Mouse (Mus musculus) embryonic facial prominence, embryonic 13.5 days (tissue): ENCODE data around the gene Rgs3. TPM values are rescaled to one million over a fixed set of nuclear protein-coding genes. Genes with fewer than 3 reads are reported as not detected.

ENCODE experiments used
- ATAC-seq: fragments of 200-750 bp; cut with Nextera tagmentation; 2 replicates; pipeline ENCODE4 v1.8.0; 2017; ENCODE audit warnings: low read depth; ENCODE audit not compliant: insufficient number of reproducible peaks, insufficient read depth, low FRiP score, low TSS enrichment
- H3K27ac ChIP-seq: fragments of 300-500 bp; sonication (generic); 2 replicates; pipeline ENCODE4 v1.5.1; 2015; ENCODE audit warnings: moderate library complexity, mild to moderate bottlenecking, inconsistent platforms
- H3K27me3 ChIP-seq: fragments of 300-500 bp; sonication (generic); 2 replicates; pipeline ENCODE4 v1.6.1; 2015; ENCODE audit warnings: mild to moderate bottlenecking, inconsistent platforms
- H3K36me3 ChIP-seq: fragments of 300-500 bp; sonication (generic); 2 replicates; pipeline ENCODE4 v1.6.1; 2015; ENCODE audit warnings: mild to moderate bottlenecking, inconsistent platforms
- H3K4me1 ChIP-seq: fragments of 300-500 bp; sonication (generic); 2 replicates; pipeline ENCODE4 v1.6.1; 2015; ENCODE audit warnings: inconsistent platforms
- H3K4me2 ChIP-seq: fragments of 300-500 bp; sonication (generic); 2 replicates; pipeline ENCODE4 v1.6.1; 2015; ENCODE audit warnings: moderate library complexity, mild to moderate bottlenecking, inconsistent platforms
- H3K4me3 ChIP-seq: fragments of 300-500 bp; sonication (generic); 2 replicates; pipeline ENCODE4 v1.5.1; 2015; ENCODE audit warnings: mild to moderate bottlenecking, inconsistent platforms
- H3K9ac ChIP-seq: fragments of 300-500 bp; sonication (generic); 2 replicates; pipeline ENCODE4 v1.6.1; 2015; ENCODE audit warnings: mild to moderate bottlenecking, inconsistent platforms
- H3K9me3 ChIP-seq: fragments of 300-500 bp; sonication (generic); 2 replicates; pipeline ENCODE4 v1.6.1; 2016; ENCODE audit warnings: inconsistent platforms
- WGBS: fragments of 180-500 bp; shearing (Covaris S2); methylation state at CpG from one replicate; pipeline ENCODE4 v1.1.7; 2015; ENCODE audit warnings: mixed read lengths; 5-methylcytosine and 5-hydroxymethylcytosine counted together
- polyA plus RNA-seq: library from polyadenylated mRNA; unstranded; fragments of >200 nt; fragmentation: Nextera tagmentation; extraction: Ambion mirVana; gene quantifications from 2 replicates; pipeline ENCODE4 v1.2.1, GENCODE M21; 2015

The Rgs3 gene
- polyA plus RNA-seq, 1 experiment from 2014 or later: 50.8 TPM

GRCm38 (mm10) chr4:62685268-62685667, 125.6 kb downstream of the Rgs3 start:
- 50% methylated on average over 10 of the region's 10 CpGs for WGBS
- no peak overlapping the region for H3K9ac ChIP-seq
- no peak overlapping the region for H3K4me2 ChIP-seq
- H3K27ac ChIP-seq: 0 out of 2 replicates have a peak overlapping the region, but pooled peaks have one; percentile 62
- H3K4me3 ChIP-seq: no peak overlapping the region
- peaks cover 26% of the 10 kb centered on the region for H3K36me3 ChIP-seq
- peaks cover 38% of the 10 kb centered on the region for H3K4me1 ChIP-seq
- no peak for ATAC-seq
- no peaks in the 10 kb centered on the region for H3K9me3 ChIP-seq
- H3K27me3 ChIP-seq: no peaks in the 10 kb centered on the region

DNA sequence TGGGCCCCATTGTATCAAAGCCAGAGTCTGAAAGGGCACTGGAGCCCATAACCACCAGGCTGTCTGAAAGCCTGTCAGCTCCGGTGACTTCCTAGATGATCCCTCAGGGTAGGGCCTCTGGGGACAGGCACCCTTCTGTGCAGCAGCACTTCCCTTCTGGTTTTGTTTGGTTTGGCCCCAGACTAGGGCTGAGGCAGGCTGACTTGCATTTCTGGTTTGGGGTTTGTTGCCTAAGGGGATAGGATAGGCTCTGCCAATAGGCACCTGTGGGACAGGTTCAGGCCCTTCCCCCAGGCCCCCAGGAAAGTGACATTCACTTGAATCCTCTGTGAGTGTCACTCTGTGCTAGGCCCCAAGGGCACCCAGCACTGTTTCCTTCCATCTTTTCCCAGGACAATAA, 127.1 kb downstream of the Rgs3 start:
- H3K9ac ChIP-seq: no peak overlapping the region
- 27% methylated on average over 1 of the region's 1 CpGs for WGBS
- no peak for ATAC-seq
- H3K4me1 ChIP-seq: peaks cover 32% of the 10 kb centered on the region
- H3K27ac ChIP-seq: 0 out of 2 replicates have a peak overlapping the region, but pooled peaks have one; percentile 62
- H3K9me3 ChIP-seq: no peaks in the 10 kb centered on the region
- no peak overlapping the region for H3K4me2 ChIP-seq
- peaks cover 26% of the 10 kb centered on the region for H3K36me3 ChIP-seq
- no peaks in the 10 kb centered on the region for H3K27me3 ChIP-seq
- H3K4me3 ChIP-seq: no peak overlapping the region

DNA sequence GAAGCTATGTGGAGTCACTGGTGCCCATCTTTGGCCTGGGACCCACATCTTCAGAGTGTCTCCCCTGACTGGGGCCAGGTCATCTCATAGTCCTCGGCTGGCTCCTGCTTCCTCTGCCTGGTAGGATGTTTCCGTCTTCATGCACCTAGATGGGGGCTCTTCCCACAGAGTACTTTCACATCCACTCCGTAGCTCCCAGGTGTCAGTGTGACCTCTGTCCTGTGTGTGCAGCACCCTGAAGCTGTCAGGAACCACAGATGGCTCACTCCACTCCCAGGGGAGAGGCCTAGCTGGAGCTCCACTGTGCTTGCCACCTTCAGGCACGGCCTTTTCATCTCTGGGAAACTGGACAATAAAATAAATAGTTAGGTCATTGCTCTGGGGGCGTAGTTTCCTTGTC, 128.5 kb downstream of the Rgs3 start:
- Histone ChIP-seq H3K27ac (no peak overlapping the region), H3K4me3 (no peak overlapping the region), H3K27me3 (no peaks in the 10 kb centered on the region), H3K9ac (0 out of 2 replicates have a peak overlapping the region, but pooled peaks have one; percentile 21), H3K36me3 (peaks cover 33% of the 10 kb centered on the region), H3K4me2 (no peak overlapping the region), H3K9me3 (no peaks in the 10 kb centered on the region), H3K4me1 (peaks cover 32% of the 10 kb centered on the region)
- ATAC-seq: no peak
- WGBS: 85% methylated on average over 5 of the region's 5 CpGs

GRCm38 (mm10) chr4:62690997-62691396, 131.3 kb downstream of the Rgs3 start:
- WGBS: 78% methylated on average over 4 of the region's 4 CpGs

DNA sequence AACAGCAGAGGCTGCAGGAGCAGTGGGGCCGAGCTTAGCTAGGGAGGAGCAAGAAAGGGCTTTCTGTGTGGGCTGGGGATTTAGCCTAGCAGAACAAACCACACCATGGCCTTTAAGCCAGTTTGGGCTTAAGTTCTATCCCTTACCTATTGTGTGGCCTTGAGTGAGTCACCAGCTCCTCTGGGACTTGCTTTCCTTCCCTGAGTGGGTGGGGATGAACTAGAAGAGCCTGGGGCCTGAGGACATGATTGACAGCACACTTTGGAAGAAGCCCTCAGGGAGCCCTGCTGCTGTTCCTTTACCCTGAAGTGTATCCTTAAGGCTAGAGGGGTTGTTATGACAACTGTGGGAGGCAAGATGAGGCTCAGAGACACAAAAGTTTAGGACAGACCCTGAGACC, 132.0 kb downstream of the Rgs3 start:
- no peaks in the 10 kb centered on the region for H3K27me3 ChIP-seq
- no peak overlapping the region for H3K4me3 ChIP-seq
- H3K9me3 ChIP-seq: no peaks in the 10 kb centered on the region
- H3K36me3 ChIP-seq: peaks cover 50% of the 10 kb centered on the region
- H3K4me2 ChIP-seq: no peak overlapping the region
- H3K27ac ChIP-seq: no peak overlapping the region
- WGBS: 50% methylated on average over 1 of the region's 1 CpGs
- no peak for ATAC-seq
- H3K9ac ChIP-seq: no peak overlapping the region
- H3K4me1 ChIP-seq: peaks cover 14% of the 10 kb centered on the region

More at GRCm38 (mm10) chr4:62690997-62691396, 131.3 kb downstream of the Rgs3 start:
- H3K4me3 ChIP-seq: no peak overlapping the region
- H3K9ac ChIP-seq: no peak overlapping the region
- H3K27me3 ChIP-seq: no peaks in the 10 kb centered on the region
- H3K27ac ChIP-seq: no peak overlapping the region
- ATAC-seq: no peak
- H3K9me3 ChIP-seq: no peaks in the 10 kb centered on the region
- H3K36me3 ChIP-seq: peaks cover 49% of the 10 kb centered on the region
- H3K4me1 ChIP-seq: peaks cover 19% of the 10 kb centered on the region
- H3K4me2 ChIP-seq: no peak overlapping the region

- Histone ChIP-seq H3K4me1 (peaks cover 29% of the 10 kb centered on the region), H3K4me2 (no peak overlapping the region), H3K36me3 (peaks cover 57% of the 10 kb centered on the region), H3K9me3 (no peaks in the 10 kb centered on the region), H3K9ac (no peak overlapping the region), H3K27me3 (no peaks in the 10 kb centered on the region), H3K4me3 (no peak overlapping the region), H3K27ac (no peak overlapping the region)
- ATAC-seq: no peak
- WGBS: 36% methylated on average over 10 of the region's 10 CpGs
Observed at GRCm38 (mm10) chr4:62693839-62694238, 134.2 kb downstream of the Rgs3 start.

DNA sequence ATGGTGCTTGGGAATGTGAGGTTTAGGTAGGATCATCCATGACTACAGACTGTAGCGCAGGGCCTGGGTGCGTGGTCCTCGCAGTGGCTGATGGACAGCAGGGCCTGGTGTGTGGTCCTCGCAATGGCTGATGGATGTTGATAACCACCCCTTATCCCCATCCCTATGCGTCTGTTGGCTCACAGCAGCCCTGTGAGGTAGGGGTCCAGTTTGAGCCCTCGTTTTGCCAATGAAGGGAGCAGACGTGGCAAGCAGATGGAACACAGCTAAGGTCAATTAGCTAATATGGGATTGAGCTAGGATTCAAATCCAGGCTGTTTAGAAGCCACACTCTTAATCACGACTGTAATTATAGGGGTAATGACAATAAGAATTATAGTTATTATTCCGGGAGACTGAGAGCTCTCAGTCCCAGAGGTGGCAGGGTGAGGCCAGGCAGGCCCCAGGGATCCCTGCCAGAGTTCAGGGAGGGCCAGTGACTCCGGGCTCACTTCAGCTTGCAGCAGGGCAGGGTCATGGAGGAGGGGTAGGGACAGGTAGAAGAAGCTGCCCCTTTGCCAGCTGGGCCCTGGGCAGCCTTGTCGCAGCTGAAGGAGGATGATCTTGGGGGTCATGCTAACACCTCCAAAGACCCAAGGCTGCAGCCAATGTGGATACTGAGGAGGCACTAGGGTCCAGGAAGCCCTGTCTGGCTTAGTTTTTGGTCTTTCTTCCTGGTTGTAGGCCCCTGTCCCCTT, 135.2 kb downstream of the Rgs3 start:
- Histone ChIP-seq H3K36me3 (peaks cover 57% of the 10 kb centered on the region), H3K4me2 (no peak overlapping the region), H3K27ac (no peak overlapping the region), H3K4me1 (peaks cover 38% of the 10 kb centered on the region), H3K27me3 (no peaks in the 10 kb centered on the region), H3K9ac (no peak overlapping the region), H3K9me3 (no peaks in the 10 kb centered on the region), H3K4me3 (no peak overlapping the region)
- ATAC-seq: no peak
- WGBS: 79% methylated on average over 11 of the region's 11 CpGs

DNA sequence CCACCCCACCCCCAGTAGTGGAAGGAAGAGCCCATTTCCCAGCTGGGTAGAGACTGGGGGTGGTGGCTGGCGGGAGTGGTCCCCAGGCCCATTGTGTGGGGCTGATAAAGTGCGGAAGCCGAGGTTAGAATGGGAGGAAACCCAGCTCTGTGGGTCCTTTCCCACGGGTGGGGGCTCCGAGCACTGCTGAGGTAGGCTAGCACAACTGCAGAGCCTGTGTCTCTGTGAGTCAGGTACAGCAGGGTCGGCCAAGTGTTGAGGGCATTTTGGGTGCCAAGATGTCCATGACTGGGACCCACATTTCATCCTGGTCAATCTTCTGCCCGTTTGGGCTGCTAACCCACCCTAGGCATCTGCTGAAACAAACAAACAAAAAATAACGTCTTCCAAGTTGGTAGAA, 135.9 kb downstream of the Rgs3 start:
- WGBS: 66% methylated on average over 8 of the region's 8 CpGs
- H3K27ac ChIP-seq: 0 out of 2 replicates have a peak overlapping the region, but pooled peaks have one; percentile 8
- no peak overlapping the region for H3K4me2 ChIP-seq
- no peak overlapping the region for H3K4me3 ChIP-seq
- H3K4me1 ChIP-seq: peaks cover 45% of the 10 kb centered on the region
- ATAC-seq: no peak
- H3K9ac ChIP-seq: no peak overlapping the region
- H3K27me3 ChIP-seq: no peaks in the 10 kb centered on the region
- peaks cover 60% of the 10 kb centered on the region for H3K36me3 ChIP-seq
- no peaks in the 10 kb centered on the region for H3K9me3 ChIP-seq

- ATAC-seq: no peak
- no peak overlapping the region for H3K4me2 ChIP-seq
- peaks cover 60% of the 10 kb centered on the region for H3K36me3 ChIP-seq
- peaks cover 48% of the 10 kb centered on the region for H3K4me1 ChIP-seq
- no peak overlapping the region for H3K9ac ChIP-seq
- H3K4me3 ChIP-seq: no peak overlapping the region
- no peaks in the 10 kb centered on the region for H3K9me3 ChIP-seq
- 0 out of 2 replicates have a peak overlapping the region, but pooled peaks have one; percentile 8 for H3K27ac ChIP-seq
- no peaks in the 10 kb centered on the region for H3K27me3 ChIP-seq
- 73% methylated on average over 13 of the region's 13 CpGs for WGBS
Observed at GRCm38 (mm10) chr4:62695946-62696345, 136.3 kb downstream of the Rgs3 start.

GRCm38 (mm10) chr4:62696699-62697404, 137.2 kb downstream of the Rgs3 start:
- Histone ChIP-seq H3K9me3 (no peaks in the 10 kb centered on the region), H3K9ac (no peak overlapping the region), H3K4me3 (no peak overlapping the region), H3K27ac (no peak overlapping the region; the same call in 1 of the 2 replicates), H3K4me2 (no peak overlapping the region), H3K4me1 (peaks cover 48% of the 10 kb centered on the region), H3K36me3 (peaks cover 60% of the 10 kb centered on the region), H3K27me3 (no peaks in the 10 kb centered on the region)
- no peak for ATAC-seq
- 58% methylated on average over 7 of the region's 7 CpGs for WGBS

- Histone ChIP-seq H3K4me1 (peaks cover 48% of the 10 kb centered on the region), H3K27me3 (no peaks in the 10 kb centered on the region), H3K27ac (no peak overlapping the region), H3K9me3 (no peaks in the 10 kb centered on the region), H3K9ac (no peak overlapping the region), H3K4me3 (no peak overlapping the region), H3K4me2 (no peak overlapping the region), H3K36me3 (peaks cover 55% of the 10 kb centered on the region)
- no peak for ATAC-seq
- 19% methylated on average over 2 of the region's 2 CpGs for WGBS
Observed at GRCm38 (mm10) chr4:62697469-62697868, 137.8 kb downstream of the Rgs3 start.

DNA sequence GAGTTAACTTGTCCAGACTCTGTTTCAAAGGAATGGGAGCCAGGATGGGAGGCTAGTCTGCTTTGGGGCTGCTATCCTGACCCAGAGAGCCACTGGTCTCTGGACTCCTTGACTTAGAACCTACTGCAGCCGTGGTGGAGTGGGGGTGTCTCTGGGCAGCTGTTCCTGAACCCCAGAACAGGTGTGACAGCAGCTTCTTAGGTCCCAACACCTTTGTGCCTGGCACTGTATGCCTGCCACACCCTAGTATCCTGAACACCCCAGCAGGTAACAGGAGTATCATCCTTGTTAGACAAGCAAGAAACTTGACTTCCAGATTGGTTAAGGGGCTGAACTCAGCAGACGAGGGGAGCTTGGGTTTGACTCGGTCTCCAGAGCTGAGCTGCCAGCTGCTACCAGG, 138.9 kb downstream of the Rgs3 start:
- peak overlapping the region; percentile 77 for H3K27ac ChIP-seq
- H3K9me3 ChIP-seq: no peaks in the 10 kb centered on the region
- no peaks in the 10 kb centered on the region for H3K27me3 ChIP-seq
- H3K4me1 ChIP-seq: peaks cover 49% of the 10 kb centered on the region
- no peak overlapping the region for H3K4me2 ChIP-seq
- H3K9ac ChIP-seq: 0 out of 2 replicates have a peak overlapping the region, but pooled peaks have one; percentile 4
- no peak for ATAC-seq
- no peak overlapping the region for H3K4me3 ChIP-seq
- 54% methylated on average over 3 of the region's 3 CpGs for WGBS
- H3K36me3 ChIP-seq: peaks cover 53% of the 10 kb centered on the region
